Mouse (Mus musculus) kidney, adult 2 months (tissue): ENCODE measurements around the gene Pitx3. TPM values are rescaled to one million over a fixed set of nuclear protein-coding genes. Genes with fewer than 3 reads are reported as not detected.

Source experiments
- DNase-seq: peaks from one replicate; pipeline ENCODE4 v3.0.0; 2021
- H3K27ac ChIP-seq: fragments of 200-500 bp; 2 replicates; pipeline ENCODE4 v1.5.1; 2012; ENCODE audit warnings: low read depth, low read length, control low read depth, inconsistent platforms; ENCODE audit not compliant: insufficient read depth
- H3K27me3 ChIP-seq: fragments of 200-500 bp; replicated peaks from 2 replicates; pipeline ENCODE4 v1.6.1; 2012; ENCODE audit warnings: mild to moderate bottlenecking, moderate library complexity, low read length, inconsistent platforms; ENCODE audit not compliant: control insufficient read depth, insufficient read depth
- H3K36me3 ChIP-seq: fragments of 200-500 bp; 2 replicates; pipeline ENCODE4 v1.6.1; 2012; ENCODE audit warnings: mild to moderate bottlenecking, moderate library complexity, low read length, inconsistent platforms; ENCODE audit not compliant: control insufficient read depth, insufficient read depth
- H3K4me1 ChIP-seq: fragments of 200-500 bp; 2 replicates; pipeline ENCODE4 v1.6.1; 2011; ENCODE audit warnings: low read length; ENCODE audit not compliant: control insufficient read depth, insufficient read depth
- H3K4me3 ChIP-seq: fragments of 200-500 bp; 2 replicates; pipeline ENCODE4 v1.5.1; 2011; ENCODE audit warnings: mild to moderate bottlenecking, low read depth, low read length, control low read depth; ENCODE audit not compliant: insufficient read depth
- CTCF ChIP-seq: fragments of 200-500 bp; conservative IDR thresholded peaks from 2 replicates; pipeline ENCODE4 v1.5.1; 2011; ENCODE audit warnings: low read depth, mild to moderate bottlenecking, control low read depth, low read length, moderate library complexity, mixed read lengths; ENCODE audit not compliant: insufficient read depth, insufficient read length
- POLR2A ChIP-seq: fragments of 200-500 bp; IDR thresholded peaks from one replicate; pipeline ENCODE4 v1.6.1; 2011; ENCODE audit warnings: low read depth, low read length, control low read depth
- WGBS: fragments of 180-500 bp; shearing (Covaris S2); methylation state at CpG from one replicate; pipeline ENCODE4 v1.1.7; 2018; 5-methylcytosine and 5-hydroxymethylcytosine counted together
- polyA plus RNA-seq: library from polyadenylated mRNA; depleted of rRNA; stranded (reverse); fragments of >200 nt; gene quantifications from 2 replicates; pipeline ENCODE4 v1.2.3, GENCODE M21; 2012

The Pitx3 gene
- polyA plus RNA-seq, 1 experiment: 0.05 TPM

GRCm38 (mm10) chr19:46119458-46119857, 28.7 kb downstream of the Pitx3 start:
- TF ChIP-seq POLR2A (no peak), CTCF (no peak)
- DNase-seq: no peak
- no peaks in the 10 kb centered on the region for H3K4me1 ChIP-seq
- no peaks in the 10 kb centered on the region for H3K27me3 ChIP-seq
- no peaks in the 10 kb centered on the region for H3K36me3 ChIP-seq
- WGBS: 97% methylated on average over 3 of the region's 3 CpGs
- no peak overlapping the region for H3K4me3 ChIP-seq
- no peak overlapping the region for H3K27ac ChIP-seq

GRCm38 (mm10) chr19:46114617-46115016, 33.5 kb downstream of the Pitx3 start:
- no peaks in the 10 kb centered on the region for H3K27me3 ChIP-seq
- no peak for DNase-seq
- no peaks in the 10 kb centered on the region for H3K4me1 ChIP-seq
- H3K27ac ChIP-seq: no peak overlapping the region
- no peak overlapping the region for H3K4me3 ChIP-seq
- H3K36me3 ChIP-seq: no peaks in the 10 kb centered on the region
- TF ChIP-seq CTCF: no peak
- no peak for TF ChIP-seq POLR2A
- WGBS: 55% methylated on average over 4 of the region's 4 CpGs

- H3K4me3 ChIP-seq: no peak overlapping the region
- no peak for DNase-seq
- no peak overlapping the region for H3K27ac ChIP-seq
- no peaks in the 10 kb centered on the region for H3K36me3 ChIP-seq
- no peaks in the 10 kb centered on the region for H3K27me3 ChIP-seq
- WGBS: 87% methylated on average over 5 of the region's 5 CpGs
- no peak for TF ChIP-seq POLR2A
- H3K4me1 ChIP-seq: no peaks in the 10 kb centered on the region
Measured at GRCm38 (mm10) chr19:46110781-46111180, 37.3 kb downstream of the Pitx3 start.

- no peaks in the 10 kb centered on the region for H3K36me3 ChIP-seq
- no peak overlapping the region for H3K27ac ChIP-seq
- TF ChIP-seq CTCF (no peak), POLR2A (no peak)
- WGBS: 86% methylated on average over 2 of the region's 2 CpGs
- no peaks in the 10 kb centered on the region for H3K4me1 ChIP-seq
- no peaks in the 10 kb centered on the region for H3K27me3 ChIP-seq
- no peak for DNase-seq
- H3K4me3 ChIP-seq: no peak overlapping the region
Measured at GRCm38 (mm10) chr19:46110214-46110613, 37.9 kb downstream of the Pitx3 start.

- no peak for DNase-seq
- H3K27ac ChIP-seq: no peak overlapping the region
Measured at GRCm38 (mm10) chr19:46104187-46104557, 44.0 kb downstream of the Pitx3 start.

GRCm38 (mm10) chr19:46103437-46104186, 44.5 kb downstream of the Pitx3 start:
- Histone ChIP-seq H3K27ac (no peak overlapping the region), H3K4me3 (no peak overlapping the region)
- WGBS: 62% methylated on average over 6 of the region's 6 CpGs

More at GRCm38 (mm10) chr19:46104187-46104557, 44.0 kb downstream of the Pitx3 start:
- Histone ChIP-seq H3K4me3 (no peak overlapping the region), H3K4me1 (no peaks in the 10 kb centered on the region), H3K27me3 (no peaks in the 10 kb centered on the region), H3K36me3 (no peaks in the 10 kb centered on the region)
- TF ChIP-seq POLR2A: no peak
- WGBS: 76% methylated on average over 2 of the region's 2 CpGs

GRCm38 (mm10) chr19:46099561-46099960, 48.6 kb downstream of the Pitx3 start:
- WGBS: 94% methylated on average over 3 of the region's 3 CpGs
- no peaks in the 10 kb centered on the region for H3K4me1 ChIP-seq
- no peaks in the 10 kb centered on the region for H3K36me3 ChIP-seq
- no peak overlapping the region for H3K27ac ChIP-seq
- DNase-seq: no peak
- no peak overlapping the region for H3K4me3 ChIP-seq
- no peaks in the 10 kb centered on the region for H3K27me3 ChIP-seq
- TF ChIP-seq CTCF: no peak
- no peak for TF ChIP-seq POLR2A

More at GRCm38 (mm10) chr19:46103437-46104186, 44.5 kb downstream of the Pitx3 start:
- no peak for DNase-seq
- no peaks in the 10 kb centered on the region for H3K4me1 ChIP-seq
- no peaks in the 10 kb centered on the region for H3K27me3 ChIP-seq
- no peaks in the 10 kb centered on the region for H3K36me3 ChIP-seq
- TF ChIP-seq POLR2A: no peak
- TF ChIP-seq CTCF: no peak
